Mouse (Mus musculus) small intestine, adult 2 months (tissue): ENCODE results near the gene Ces2g.

Experiments used
- CTCF ChIP-seq: fragments of 200-500 bp; IDR thresholded peaks from 2 replicates; pipeline ENCODE4 v1.5.1; 2012; ENCODE audit warnings: low read depth, mild to moderate bottlenecking, control low read depth, inconsistent platforms, low read length, moderate library complexity, mixed read lengths; ENCODE audit not compliant: insufficient replicate concordance, insufficient read length; ENCODE audit errors: extremely low read depth
- POLR2A ChIP-seq: fragments of 200-500 bp; IDR thresholded peaks from 2 replicates; pipeline ENCODE4 v1.6.1; 2012; ENCODE audit warnings: low read depth, mild to moderate bottlenecking, control low read depth, inconsistent platforms, low read length, moderate library complexity

GRCm38 (mm10) chr8:104925972-104926596, 35.4 kb upstream of the Ces2g start, which contains the start of gene Ces2e:
- TF ChIP-seq POLR2A (no peak), CTCF (no peak)
